Mouse (Mus musculus): ENCODE data around the gene Klf7.

DNA sequence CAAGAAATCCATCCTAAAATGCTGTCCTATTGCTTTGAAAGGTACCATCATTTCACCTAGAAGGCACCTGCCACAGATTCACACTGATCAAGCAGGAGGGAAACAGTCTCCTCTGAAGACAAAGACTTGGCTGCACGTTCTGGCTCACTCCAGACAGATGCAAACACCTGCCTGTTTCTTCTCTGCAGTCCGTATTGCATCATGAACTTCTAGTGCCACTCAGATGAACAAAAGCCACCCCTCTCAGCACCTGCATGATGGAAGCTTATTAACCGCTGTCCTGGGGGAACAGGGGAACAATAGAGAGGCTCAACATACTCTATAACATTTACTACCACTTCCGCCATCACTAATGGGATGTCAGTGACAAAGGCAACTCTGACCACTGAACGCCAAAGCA lies 31.5 kb downstream of the Klf7 start:
- no peak for TF ChIP-seq POLR2A (IDR thresholded peaks at IDR 0.05; ENCODE audit: insufficient read length, low read depth)
- TF ChIP-seq USF1 (IDR thresholded peaks at IDR 0.05; ENCODE audit: low read depth), result no peak
